Mouse (Mus musculus): ENCODE results near the gene Neurod6. TPM values are rescaled to one million over a fixed set of nuclear protein-coding genes. Genes with fewer than 3 reads are reported as not detected.

The Neurod6 gene
- total RNA-seq, 1 experiment from 2014 or later, result not detected

- no peak for ATAC-seq (replicated peaks; ENCODE audit: insufficient number of reproducible peaks, low FRiP score, low TSS enrichment, poor library complexity, severe bottlenecking)
These were observed 32.2 kb downstream of the Neurod6 start for GRCm38 (mm10) chr6:55648886-55649285.

DNA sequence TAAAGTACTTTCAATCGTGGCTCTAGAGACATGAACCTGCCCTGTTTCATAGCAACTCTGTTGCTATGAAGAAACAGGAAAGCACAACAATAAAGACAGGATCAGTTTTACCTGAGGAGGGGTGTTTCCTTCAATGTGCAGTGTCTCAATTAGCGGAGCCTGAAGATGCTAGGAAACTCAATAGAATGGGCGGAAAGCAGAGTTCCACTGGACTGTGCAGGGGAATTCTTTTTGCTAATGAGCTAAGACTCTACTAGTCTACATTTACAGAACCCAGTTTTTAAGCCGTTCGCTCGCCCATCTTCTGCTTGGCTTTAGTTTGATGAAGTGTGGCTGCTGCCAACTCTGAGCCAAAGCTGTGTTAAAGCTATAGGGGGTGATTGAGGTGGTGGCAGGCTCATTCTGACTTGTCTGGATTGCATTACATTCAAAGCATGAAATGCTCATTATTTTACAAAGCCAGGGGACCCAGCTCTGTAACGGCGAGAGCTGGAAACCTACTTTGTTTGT lies 33.2 kb downstream of the Neurod6 start:
- no peak for ATAC-seq (replicated peaks; ENCODE audit: insufficient number of reproducible peaks, low FRiP score, low TSS enrichment, poor library complexity, severe bottlenecking)

DNA sequence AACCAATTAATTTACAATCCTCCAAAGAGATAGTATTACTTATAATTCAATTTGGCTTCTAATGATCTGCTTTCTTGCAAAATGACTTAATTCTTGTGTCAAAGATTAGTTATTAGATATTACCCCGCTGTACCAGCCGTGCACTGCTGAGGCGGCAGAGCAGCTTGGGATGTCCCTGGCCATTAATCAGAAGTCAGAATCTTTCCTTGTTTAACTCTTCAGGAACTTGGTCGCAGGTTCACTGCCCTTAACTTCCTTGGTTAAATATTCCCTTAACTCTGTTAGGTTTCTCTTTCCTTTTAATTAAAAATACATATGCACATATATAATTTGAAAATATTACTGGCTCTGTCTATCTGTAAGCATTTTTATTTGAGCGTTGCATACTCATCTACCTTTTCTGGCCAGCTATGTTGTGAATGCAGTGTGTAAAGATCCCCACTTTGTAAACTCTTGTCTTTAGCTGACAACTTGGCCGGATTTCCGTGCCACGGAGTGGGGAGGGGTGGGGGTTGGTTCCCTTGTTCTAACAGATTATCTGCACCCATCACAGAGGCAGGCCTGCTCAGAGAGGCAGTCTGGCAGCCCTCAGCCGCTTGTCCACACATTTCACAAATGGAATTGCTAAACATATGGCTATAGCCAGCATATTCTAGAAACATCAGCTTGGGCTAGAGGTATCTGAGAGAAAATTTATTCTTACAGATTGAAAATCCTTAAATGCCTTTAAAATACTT lies 34.1 kb downstream of the Neurod6 start:
- no peak for ATAC-seq (replicated peaks; ENCODE audit: insufficient number of reproducible peaks, low FRiP score, low TSS enrichment, poor library complexity, severe bottlenecking)

DNA sequence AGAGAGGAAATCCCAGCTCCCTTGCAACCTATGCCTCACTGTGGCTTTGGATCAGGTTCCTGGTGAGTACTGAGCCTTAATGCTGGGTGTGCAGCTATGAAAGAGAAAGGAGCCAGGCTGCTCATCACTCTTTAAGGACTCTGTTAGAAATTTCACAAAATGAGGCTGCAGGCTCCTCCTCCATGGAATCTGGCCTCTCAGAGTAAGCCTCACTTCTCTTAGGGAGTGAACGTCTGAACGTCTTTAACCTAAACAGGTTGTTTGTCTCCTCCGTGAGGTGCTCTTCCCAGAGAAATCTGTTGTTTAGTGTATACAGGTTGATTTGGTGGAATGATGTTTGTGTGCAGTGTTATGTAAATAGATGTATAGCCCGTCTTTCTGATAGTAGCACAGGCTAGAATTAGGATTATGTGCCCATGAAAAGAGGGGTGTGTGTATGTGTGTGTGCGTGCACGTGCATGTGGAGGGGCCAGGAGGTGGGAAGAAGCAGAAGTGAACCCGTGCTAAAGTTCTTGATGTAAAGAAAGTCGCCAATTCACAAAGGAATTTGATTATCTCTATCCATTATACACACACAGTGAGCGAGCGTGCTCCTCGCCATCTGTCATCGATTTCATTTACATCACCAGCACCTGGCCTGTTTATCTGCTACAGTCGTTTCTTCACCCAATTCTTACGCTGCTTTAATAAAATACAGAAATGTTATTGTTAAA lies 34.8 kb downstream of the Neurod6 start:
- ATAC-seq (replicated peaks; ENCODE audit: insufficient number of reproducible peaks, low FRiP score, low TSS enrichment, poor library complexity, severe bottlenecking), result no peak

- ATAC-seq (replicated peaks; ENCODE audit: insufficient number of reproducible peaks, low FRiP score, low TSS enrichment, poor library complexity, severe bottlenecking), result no peak
These were observed 46.4 kb downstream of the Neurod6 start for GRCm38 (mm10) chr6:55634662-55635061.

Other genes with a start within 250 kb of the Neurod6 start
- not detected in 3 replicates for gene Adcyap1r1, start 229.3 kb downstream of the Neurod6 start, total RNA-seq (2017)
- gene Itprid1, start 155.6 kb upstream of the Neurod6 start, total RNA-seq (2017), result not detected in 3 replicates